Mouse (Mus musculus) small intestine, adult 2 months (tissue): Measurements from ENCODE around the gene Cd200r4. TPM values are rescaled to one million over a fixed set of nuclear protein-coding genes. Genes with fewer than 3 reads are reported as not detected.
"Not testable (repeated sequence)": the region's sequence is repeated elsewhere in the genome, so short reads cannot be mapped to it uniquely, and the experiment has no call there.

Source experiments
- H3K27ac ChIP-seq: fragments of 200-500 bp; 2 replicates; pipeline ENCODE4 v1.5.1; 2012; ENCODE audit warnings: low read depth, low read length, control low read depth, inconsistent platforms; ENCODE audit not compliant: insufficient read depth
- H3K27me3 ChIP-seq: fragments of 200-500 bp; 2 replicates; pipeline ENCODE4 v1.6.1; 2012; ENCODE audit warnings: mild to moderate bottlenecking, moderate library complexity, low read length, inconsistent platforms; ENCODE audit not compliant: control insufficient read depth, insufficient read depth
- H3K36me3 ChIP-seq: fragments of 200-500 bp; 2 replicates; pipeline ENCODE4 v1.6.1; 2012; ENCODE audit warnings: mild to moderate bottlenecking, low read length, control low read depth, inconsistent platforms; ENCODE audit not compliant: control insufficient read depth, insufficient read depth
- H3K4me1 ChIP-seq: fragments of 200-500 bp; 2 replicates; pipeline ENCODE4 v1.6.1; 2012; ENCODE audit warnings: low read length, inconsistent platforms, mixed read lengths; ENCODE audit not compliant: control insufficient read depth, insufficient read depth, insufficient read length
- H3K4me3 ChIP-seq: fragments of 200-500 bp; 2 replicates; pipeline ENCODE4 v1.5.1; 2012; ENCODE audit warnings: low read depth, mild to moderate bottlenecking, control low read depth, inconsistent platforms, low read length, moderate library complexity
- CTCF ChIP-seq: fragments of 200-500 bp; IDR thresholded peaks from 2 replicates; pipeline ENCODE4 v1.5.1; 2012; ENCODE audit warnings: low read depth, mild to moderate bottlenecking, control low read depth, inconsistent platforms, low read length, moderate library complexity, mixed read lengths; ENCODE audit not compliant: insufficient replicate concordance, insufficient read length; ENCODE audit errors: extremely low read depth
- POLR2A ChIP-seq: fragments of 200-500 bp; IDR thresholded peaks from 2 replicates; pipeline ENCODE4 v1.6.1; 2012; ENCODE audit warnings: low read depth, mild to moderate bottlenecking, control low read depth, inconsistent platforms, low read length, moderate library complexity
- WGBS: fragments of 180-500 bp; shearing (Covaris S2); methylation state at CpG from one replicate; pipeline ENCODE4 v1.1.7; 2018; 5-methylcytosine and 5-hydroxymethylcytosine counted together
- polyA plus RNA-seq: library from polyadenylated mRNA; depleted of rRNA; stranded (reverse); fragments of >200 nt; gene quantifications from 2 replicates; pipeline ENCODE4 v1.2.3, GENCODE M21; 2012

Cd200r4 gene
- polyA plus RNA-seq, 1 experiment, result 1.3 TPM

DNA sequence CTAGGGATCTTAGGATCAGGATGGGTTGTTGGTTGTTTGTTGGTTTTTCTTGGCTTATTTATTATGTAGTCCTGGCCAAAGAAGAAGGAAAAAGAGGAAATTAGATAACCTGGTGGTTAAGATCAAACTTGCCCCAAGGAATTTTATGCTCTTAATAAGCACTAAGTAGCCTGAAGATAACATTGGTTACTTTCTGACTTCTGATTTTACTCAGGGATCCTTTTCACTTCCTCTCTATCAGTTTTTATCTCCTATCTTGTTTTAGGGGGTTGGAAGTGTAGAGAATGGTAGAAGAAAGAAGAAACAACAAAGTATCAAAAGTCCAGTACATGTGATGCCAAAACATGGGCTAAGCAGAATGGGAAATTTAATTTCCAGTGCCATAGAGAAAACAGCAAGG lies 5.6 kb upstream of the Cd200r4 start:
- Histone ChIP-seq H3K4me3 (no peak overlapping the region), H3K36me3 (no peaks in the 10 kb centered on the region), H3K27ac (no peak overlapping the region), H3K27me3 (no peaks in the 10 kb centered on the region), H3K4me1 (no peaks in the 10 kb centered on the region)
- TF ChIP-seq POLR2A (no peak), CTCF (no peak)

DNA sequence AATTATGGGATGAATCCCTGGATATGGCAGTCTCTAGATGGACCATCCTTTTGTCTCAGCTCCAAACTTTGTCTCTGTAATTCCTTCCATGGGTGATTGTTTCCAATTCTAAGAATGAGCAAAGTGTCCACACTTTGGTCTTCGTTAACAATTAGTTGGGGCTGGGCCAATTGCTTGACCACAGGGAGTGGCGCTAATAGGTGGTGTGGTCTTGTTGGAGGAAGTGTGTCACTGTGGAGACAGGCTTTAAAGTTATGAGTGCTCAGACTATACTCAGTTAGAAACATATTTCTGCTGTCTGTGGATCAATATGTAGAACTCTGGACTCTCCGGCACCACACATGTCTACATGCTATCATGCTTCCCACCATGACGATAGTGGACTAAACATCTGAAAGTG lies 1.3 kb upstream of the Cd200r4 start:
- not testable (repeated sequence) for H3K4me3 ChIP-seq, H3K36me3 ChIP-seq, H3K27ac ChIP-seq, H3K4me1 ChIP-seq, H3K27me3 ChIP-seq
- WGBS, result 88% methylated on average over 4 of the region's 4 CpGs

DNA sequence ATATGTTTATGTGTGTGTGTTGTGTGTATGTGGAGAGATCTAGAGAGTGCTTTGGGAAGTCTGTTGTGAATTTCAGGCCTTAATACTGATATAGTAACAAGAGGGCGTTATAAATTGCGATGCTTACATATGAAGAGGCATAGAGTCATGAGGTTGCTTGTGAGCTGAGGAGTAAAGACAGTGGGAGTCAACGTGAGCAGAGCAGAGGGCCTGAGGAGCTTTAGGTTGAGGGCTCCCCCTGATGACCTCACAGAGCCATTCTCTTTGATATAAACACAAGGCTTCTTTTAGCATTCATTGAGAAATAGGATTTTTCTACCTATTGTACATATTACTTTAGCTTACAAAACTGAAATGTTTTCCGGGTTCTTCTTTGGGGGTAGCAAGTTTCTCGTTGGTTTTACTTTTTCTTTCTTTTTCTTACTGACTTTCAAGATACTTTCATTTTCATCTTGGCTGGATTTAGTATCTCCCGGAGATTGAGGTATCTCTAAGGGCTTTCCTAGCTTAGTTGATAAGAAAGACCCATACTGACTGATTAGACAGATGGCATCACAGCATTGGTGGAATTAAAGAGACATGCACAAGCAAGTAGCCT lies 1.0 kb downstream of the Cd200r4 start:
- no peak for TF ChIP-seq CTCF
- TF ChIP-seq POLR2A, result no peak
- Histone ChIP-seq H3K4me3 (no peak overlapping the region), H3K27ac (no peak overlapping the region; the same call in 1 of the 2 replicates), H3K36me3 (no peaks in the 10 kb centered on the region), H3K4me1 (no peaks in the 10 kb centered on the region), H3K27me3 (no peaks in the 10 kb centered on the region)
- WGBS, result 57% methylated on average over 6 of the region's 6 CpGs

DNA sequence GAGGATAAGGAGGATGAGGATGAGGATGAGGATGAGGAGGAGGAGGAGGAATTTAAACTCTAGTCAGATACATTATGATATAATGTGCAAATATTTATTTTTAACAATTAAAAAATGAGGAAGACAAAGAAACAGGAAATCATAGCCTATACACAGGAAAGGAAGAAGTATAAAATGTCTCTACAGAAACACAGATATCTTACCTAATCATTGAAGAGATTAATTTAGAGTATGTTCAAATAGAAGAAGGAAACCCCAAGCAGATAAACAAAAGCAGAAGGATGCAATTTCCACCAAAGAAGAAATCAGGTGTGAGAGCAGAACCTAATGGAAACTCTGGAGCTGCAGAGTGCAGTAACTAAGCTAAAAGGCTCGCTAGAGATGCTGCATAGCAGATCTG lies 6.5 kb downstream of the Cd200r4 start:
- Histone ChIP-seq H3K27me3 (no peaks in the 10 kb centered on the region), H3K27ac (no peak overlapping the region), H3K4me3 (no peak overlapping the region), H3K36me3 (no peaks in the 10 kb centered on the region), H3K4me1 (no peaks in the 10 kb centered on the region)
- TF ChIP-seq CTCF (no peak), POLR2A (no peak)
- WGBS, result 32% methylated on average over 1 of the region's 1 CpGs

DNA sequence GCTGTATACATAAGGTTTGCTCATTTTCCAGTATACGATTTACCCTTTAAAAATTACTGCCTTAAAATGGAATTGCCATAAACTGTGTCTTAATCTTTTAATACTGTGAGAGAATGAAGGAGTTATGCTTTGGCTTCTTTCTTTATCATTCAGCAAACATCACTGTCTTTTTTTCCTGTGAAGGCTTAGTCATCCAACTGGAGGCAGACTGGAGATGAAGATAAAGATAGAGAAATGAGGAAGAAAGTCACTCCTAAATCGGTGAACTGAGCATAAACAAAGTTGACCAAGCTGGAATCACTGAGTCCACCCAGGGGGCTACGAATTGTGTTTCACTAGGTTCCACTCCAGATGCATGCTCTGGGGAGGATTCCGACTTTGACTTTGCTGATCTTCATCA lies 9.0 kb downstream of the Cd200r4 start:
- H3K4me1 ChIP-seq, result no peaks in the 10 kb centered on the region
- no peaks in the 10 kb centered on the region for H3K36me3 ChIP-seq
- TF ChIP-seq POLR2A, result no peak
- no peak for TF ChIP-seq CTCF
- no peak overlapping the region for H3K4me3 ChIP-seq
- WGBS, result 76% methylated on average over 4 of the region's 4 CpGs
- H3K27me3 ChIP-seq, result no peaks in the 10 kb centered on the region
- no peak overlapping the region for H3K27ac ChIP-seq

DNA sequence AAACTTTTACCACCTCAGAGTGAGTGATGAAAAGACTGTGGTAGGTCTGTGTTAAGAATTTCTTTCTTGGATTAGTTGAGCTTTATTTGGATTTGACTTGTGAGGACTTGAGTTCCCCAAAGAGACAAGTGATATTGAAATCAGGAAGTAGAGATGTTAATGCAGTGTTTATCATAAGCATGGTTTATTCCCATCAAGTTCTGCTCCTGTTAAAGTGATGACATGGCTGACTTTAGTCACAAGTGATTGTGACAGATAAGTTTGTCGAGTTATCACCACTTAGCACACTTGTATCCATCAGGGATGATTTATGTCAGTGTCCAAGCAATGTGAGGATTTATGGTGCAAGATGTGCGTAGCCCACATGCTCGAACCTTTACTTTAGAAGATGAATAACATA lies 20.8 kb downstream of the Cd200r4 start:
- Histone ChIP-seq H3K4me3 (no peak overlapping the region), H3K36me3 (no peaks in the 10 kb centered on the region), H3K4me1 (no peaks in the 10 kb centered on the region), H3K27me3 (no peaks in the 10 kb centered on the region), H3K27ac (no peak overlapping the region)
- WGBS, result 61% methylated on average over 3 of the region's 3 CpGs
- TF ChIP-seq POLR2A (no peak), CTCF (no peak)

DNA sequence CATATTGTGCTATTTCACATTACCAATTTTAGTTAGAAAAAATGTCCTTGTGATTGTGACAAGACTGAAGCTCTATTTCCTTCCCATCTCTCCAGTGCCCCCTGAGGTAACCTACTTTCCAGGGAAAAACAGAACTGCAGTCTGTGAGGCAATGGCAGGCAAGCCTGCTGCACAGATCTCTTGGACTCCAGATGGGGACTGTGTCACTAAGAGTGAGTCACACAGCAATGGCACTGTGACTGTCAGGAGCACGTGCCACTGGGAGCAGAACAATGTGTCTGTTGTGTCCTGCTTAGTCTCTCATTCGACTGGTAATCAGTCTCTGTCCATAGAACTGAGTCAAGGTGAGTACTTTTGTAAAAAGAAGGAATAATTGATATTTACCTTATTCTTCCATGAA lies 21.7 kb downstream of the Cd200r4 start:
- 19% methylated on average over 2 of the region's 2 CpGs for WGBS

DNA sequence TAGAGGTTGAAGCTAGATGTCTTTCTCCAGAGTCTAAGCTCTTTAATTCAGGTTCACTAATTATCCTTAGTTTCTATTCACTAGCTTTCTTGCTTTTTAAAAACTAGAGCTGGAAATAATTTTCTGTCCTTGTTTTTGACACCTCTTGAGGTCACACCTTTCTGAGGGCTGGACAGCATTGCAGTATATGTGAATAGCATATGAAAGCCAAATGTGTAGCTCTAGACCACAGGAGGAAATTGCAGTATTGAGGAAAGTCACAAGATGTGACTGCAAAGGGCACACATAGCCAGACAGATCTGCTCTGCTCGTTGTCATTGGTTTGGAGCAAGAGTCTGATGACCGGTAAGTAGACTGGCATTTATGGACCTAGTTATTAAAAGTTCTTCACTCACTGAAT lies 55.3 kb downstream of the Cd200r4 start, which contains the start of gene Cd200r2:
Gene Cd200r2 (plus strand): TSS at position 301 of the 400 bp plus-strand sequence.
- no peaks in the 10 kb centered on the region for H3K4me1 ChIP-seq
- TF ChIP-seq CTCF (no peak), POLR2A (no peak)
- H3K36me3 ChIP-seq, result no peaks in the 10 kb centered on the region
- H3K4me3 ChIP-seq, result no peak within 1 kb of the TSS
- 83% methylated on average over 2 of the region's 2 CpGs for WGBS
- H3K27me3 ChIP-seq, result no peaks in the 10 kb centered on the region
- H3K27ac ChIP-seq, result no peak within 1 kb of the TSS

More for the DNA sequence above, 21.7 kb downstream of the Cd200r4 start:
- not testable (repeated sequence) for H3K4me3 ChIP-seq, H3K27me3 ChIP-seq, H3K36me3 ChIP-seq, H3K27ac ChIP-seq, H3K4me1 ChIP-seq
